ENCODE assay signal across 7 mouse cellular contexts in the genomic region with DNA sequence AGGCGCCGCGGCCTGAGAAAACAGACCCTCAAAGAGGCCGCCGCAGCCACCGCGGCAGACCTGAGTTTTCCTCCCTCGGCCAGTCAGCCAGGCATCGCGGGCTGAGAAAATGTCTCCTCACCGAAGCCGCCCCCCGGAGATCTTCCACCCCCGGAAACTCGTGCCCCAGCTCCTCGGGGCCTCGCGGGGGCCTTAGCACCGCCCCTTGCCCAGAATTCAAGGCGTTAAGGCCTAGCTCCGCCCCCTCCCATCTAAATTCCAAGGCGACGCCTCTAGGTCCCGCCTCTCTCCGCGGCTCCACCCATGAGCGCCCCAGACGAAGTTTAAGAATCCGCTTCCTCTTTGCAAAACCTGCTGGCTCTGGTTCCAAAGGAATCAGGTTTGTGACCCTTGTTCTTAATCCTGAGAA. TPM values are rescaled to one million over a fixed set of nuclear protein-coding genes. Genes with fewer than 3 reads are reported as not detected.
DNase-seq lines count a peak whose midpoint lies in the region; ATAC-seq lines count a peak whose summit lies in the region.

Zrsr2 (minus strand) TSS at position 195 of the 409 bp plus-strand sequence.

- peaks cover 33% of the 10 kb centered on the region for H3K36me3 ChIP-seq in midbrain, embryonic 10.5 days

- 0 out of 2 replicates have a peak, but pooled peaks cover 8% of the 10 kb centered on the region for H3K9me3 ChIP-seq in midbrain, embryonic 10.5 days (replicated peaks)

- intact Hi-C loops in gastrocnemius, postnatal 14 days (cut with DNase I; ENCODE audit: low total_unique reads): no loop called here
- intact Hi-C loops in left cerebral cortex, postnatal 25 days (cut with DNase I): loop anchor here (2.0 to 5.0 kb wide), 2 partner anchors 50 to 109 kb away; partner anchors contain the start of gene Ap1s2

- 19% methylated on average over 29 of the region's 29 CpGs for WGBS in midbrain, embryonic 10.5 days

- peak within 1 kb of the TSS; percentile 71 for H3K4me3 ChIP-seq in midbrain, embryonic 10.5 days

- H3K27me3 ChIP-seq in midbrain, embryonic 10.5 days (ENCODE audit: low read depth, poor library complexity, severe bottlenecking): peaks cover 92% of the 10 kb centered on the region

- peak; percentile 84 for ATAC-seq in inflammation-experienced regulatory T-cells, adult 6 months

- peak within 1 kb of the TSS; percentile 94 for H3K27ac ChIP-seq in midbrain, embryonic 10.5 days (replicated peaks)

- H3K4me1 ChIP-seq in midbrain, embryonic 10.5 days: 0 out of 2 replicates have a peak, but pooled peaks cover 4% of the 10 kb centered on the region

- DNase-seq in adrenal gland, adult 18-20 months (ENCODE audit: low spot score in 2 of 2): peak; percentile 62 to 72
- DNase-seq in embryo, embryonic 10.5 days (ENCODE audit: low spot score): peak; percentile 94
- DNase-seq in gastrocnemius, postnatal 14 days: peak; percentile 84
- peak; percentile 65 to 86 for DNase-seq in left cerebral cortex, postnatal 25 days (ENCODE audit: low spot score in 2 of 2)
- DNase-seq in midbrain, embryonic 10.5 days (ENCODE audit: low spot score): peak; percentile 82
- DNase-seq in right cerebral cortex, postnatal 4 days: peak; percentile 75

RNA-seq across cellular contexts. Expression of gene Zrsr2, which starts in this region (rescaled TPM):
- 10 to 100 TPM; 21.7 to 22.5 TPM for total RNA-seq in adrenal gland, adult 18-20 months (2021)
- 10 to 100 TPM; 13.2 to 14.3 TPM for total RNA-seq in gastrocnemius, postnatal 14 days (2021)
- 10 to 100 TPM; 39.9 to 51.4 (median 47.4) TPM for polyA plus RNA-seq in inflammation-experienced regulatory T-cells, adult 6 months (2017; shearing (Covaris generic))
- total RNA-seq in left cerebral cortex, postnatal 25 days (2021): 10 to 100 TPM; 46.7 to 47.3 TPM
- polyA plus RNA-seq in midbrain, embryonic 10.5 days (2016; fragmentation: Nextera tagmentation; extraction: Ambion mirVana): 62.6 and 64.4 TPM in 2 replicates

Comparison
In these comparisons a context has a peak if more than half of its experiments do, and no peak if none do; other contexts are left out.
1. Peak in every context shown above with its lines: DNase-seq, ATAC-seq, H3K4me3 ChIP-seq and H3K27ac ChIP-seq.